Mouse (Mus musculus): Measurements from ENCODE around the gene Olfr1497.
"Not testable (repeated sequence)": the region's sequence is repeated elsewhere in the genome, so short reads cannot be mapped to it uniquely, and the experiment has no call there.

Gene Olfr1497

DNA sequence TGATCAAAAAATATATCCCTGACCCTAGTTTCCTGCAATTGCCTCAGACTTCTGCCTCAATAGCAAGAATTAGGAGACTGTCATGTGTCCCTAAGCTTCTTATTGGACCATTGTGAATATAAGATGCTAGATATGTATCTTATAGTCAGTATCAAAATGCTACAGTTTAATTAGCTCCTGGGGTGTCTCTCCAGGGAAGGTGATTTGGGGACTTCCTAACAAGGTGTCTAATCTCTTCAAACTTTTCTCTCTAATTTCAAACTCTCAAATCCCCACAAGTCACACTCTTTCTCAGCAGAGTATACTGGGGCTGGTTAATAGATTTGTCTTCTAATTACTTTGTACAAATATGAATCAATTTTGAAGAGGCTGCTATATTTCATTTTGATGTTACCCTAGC is at the start of gene Olfr1497:
Olfr1497 (minus strand) TSS at position 101 of the 400 bp plus-strand sequence.
- no peak for DNase-seq (ENCODE audit: low spot score)

DNA sequence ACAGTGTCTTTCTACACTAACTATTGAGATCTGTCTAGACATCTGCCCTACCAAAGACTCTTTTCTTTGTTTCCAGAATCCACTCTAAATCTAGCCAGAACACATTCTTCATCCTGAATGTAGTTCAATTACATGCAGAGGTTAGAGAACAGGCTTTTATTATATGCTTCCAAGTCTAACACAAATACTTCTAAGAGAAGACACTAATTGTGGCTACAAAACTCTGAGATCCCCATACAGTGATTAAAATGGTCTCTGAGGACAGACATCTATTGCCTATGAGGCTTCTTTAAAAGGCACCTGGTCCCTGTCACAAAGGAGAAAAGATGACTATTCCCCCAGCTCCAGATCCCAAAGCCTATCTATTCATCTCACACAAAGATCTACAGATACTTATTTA is 32.4 kb upstream of the Olfr1497 start, which contains the start of gene Olfr1500:
Olfr1500 (minus strand) TSS at position 101 of the 400 bp plus-strand sequence.
- no peak for DNase-seq (ENCODE audit: low spot score)

DNA sequence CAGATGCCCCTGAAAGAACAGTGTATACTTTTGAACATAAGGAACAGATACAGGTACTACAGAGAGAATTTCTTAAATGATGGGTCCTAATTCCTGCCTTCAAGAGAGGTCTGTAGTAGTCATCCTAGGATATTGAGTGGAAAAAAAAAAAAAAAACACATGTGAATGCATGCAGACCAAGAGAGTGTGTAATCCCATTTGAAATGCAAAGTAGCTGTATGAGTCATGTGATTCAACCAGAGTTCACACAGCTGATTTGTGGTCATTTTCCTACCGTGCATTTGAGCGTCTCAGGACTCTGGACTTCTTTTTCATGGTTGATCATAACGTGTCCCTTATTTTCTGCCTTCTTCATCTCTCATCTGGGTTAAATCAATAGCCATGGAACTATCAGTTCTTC is 30.4 kb upstream of the Olfr1497 start:
- no peak for DNase-seq (ENCODE audit: low spot score)

GRCm38 (mm10) chr19:13820847-13821246 is 22.8 kb upstream of the Olfr1497 start:
- no peak for DNase-seq (ENCODE audit: low spot score)

DNA sequence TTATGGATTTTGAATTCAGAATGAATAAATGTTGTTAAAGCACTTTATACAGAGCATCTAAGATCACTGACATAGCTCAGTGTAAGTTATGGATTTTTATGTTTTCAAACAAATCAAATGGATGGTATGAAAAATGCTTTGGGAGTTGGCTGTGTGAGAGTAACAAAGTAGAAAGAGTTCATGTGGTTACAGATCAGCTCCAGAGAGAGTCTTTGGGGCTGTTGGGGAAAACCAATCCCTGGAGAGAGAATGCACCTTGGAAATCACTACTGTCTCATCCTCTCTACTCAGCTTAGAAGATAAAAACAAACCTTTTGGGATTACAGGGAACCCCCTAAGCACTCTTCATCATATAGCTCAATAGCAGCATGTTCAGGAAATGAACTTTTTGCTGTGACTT is 21.3 kb upstream of the Olfr1497 start, which contains the start of gene Olfr1499:
Olfr1499 (minus strand) TSS at position 101 of the 400 bp plus-strand sequence.
- DNase-seq (ENCODE audit: low spot score), result no peak

DNA sequence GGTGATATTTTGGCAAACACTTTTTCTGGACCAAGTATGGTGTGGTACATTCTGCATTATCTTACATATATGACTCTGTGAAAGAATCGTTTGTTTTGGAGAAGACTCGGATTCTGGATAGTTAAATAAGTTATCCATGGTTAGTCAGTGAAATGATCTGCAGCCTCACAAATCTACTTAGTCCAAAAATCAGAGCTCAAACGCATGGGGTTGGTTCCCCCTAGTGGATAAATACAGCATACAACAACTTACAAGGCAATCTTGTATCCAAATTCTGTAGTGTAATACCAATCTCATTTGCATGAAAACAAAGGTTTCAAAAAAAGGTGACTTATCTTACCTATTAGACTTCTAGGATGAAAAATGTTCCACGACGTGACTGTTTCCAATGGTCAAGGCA is 20.8 kb upstream of the Olfr1497 start:
- DNase-seq (ENCODE audit: low spot score), result no peak

DNA sequence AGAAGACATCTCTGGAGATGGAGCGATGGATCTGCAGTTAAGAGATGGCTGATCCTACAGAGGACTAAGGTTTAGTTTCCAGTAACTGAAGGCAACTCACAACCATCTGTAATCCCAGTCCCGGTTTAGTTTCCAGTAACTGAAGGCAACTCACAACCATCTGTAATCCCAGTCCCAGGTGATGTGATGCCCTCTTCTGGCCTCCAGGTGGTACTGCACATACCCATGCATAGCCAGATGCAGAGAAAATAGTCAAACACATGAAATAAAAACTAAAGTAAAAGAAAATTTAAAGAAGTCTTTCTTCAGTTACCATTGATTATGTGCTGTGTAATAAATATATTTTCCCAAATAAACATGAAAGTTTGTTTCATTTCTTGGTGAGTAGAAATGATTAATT is 14.8 kb upstream of the Olfr1497 start:
- no peak for DNase-seq (ENCODE audit: low spot score)

- not testable (repeated sequence) for DNase-seq (ENCODE audit: low spot score)
Observed at GRCm38 (mm10) chr19:13805486-13805885, 7.5 kb upstream of the Olfr1497 start.

GRCm38 (mm10) chr19:13777578-13777977 is 20.4 kb downstream of the Olfr1497 start, which contains the start of gene Olfr1496:
Gene Olfr1496 (plus strand): TSS chr19:13777878.
- DNase-seq (ENCODE audit: low spot score), result no peak

GRCm38 (mm10) chr19:13768565-13769276 is 29.3 kb downstream of the Olfr1497 start:
- DNase-seq (ENCODE audit: low spot score), result no peak

DNA sequence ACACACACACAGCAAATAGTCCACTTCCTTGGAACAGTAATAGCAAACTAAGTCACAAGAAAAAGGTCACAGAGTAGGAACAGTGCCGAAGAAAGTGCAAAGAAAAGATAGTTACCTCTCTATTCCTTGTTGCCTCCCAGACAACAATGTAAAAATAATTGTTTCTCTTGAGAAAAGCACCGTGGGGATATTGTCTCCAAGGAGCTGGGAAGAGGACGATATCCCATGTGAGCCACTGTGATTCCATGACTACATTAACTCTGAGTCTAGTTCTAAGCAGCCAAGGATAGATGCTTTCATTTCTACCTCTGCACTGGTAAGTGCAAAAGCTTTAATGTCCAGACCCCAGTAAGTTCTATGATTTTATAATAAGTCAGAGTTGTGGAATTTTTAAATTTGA is 33.7 kb downstream of the Olfr1497 start, which contains the start of gene Olfr1495:
Olfr1495 (plus strand) TSS at position 301 of the 400 bp plus-strand sequence.
- DNase-seq (ENCODE audit: low spot score), result no peak

DNA sequence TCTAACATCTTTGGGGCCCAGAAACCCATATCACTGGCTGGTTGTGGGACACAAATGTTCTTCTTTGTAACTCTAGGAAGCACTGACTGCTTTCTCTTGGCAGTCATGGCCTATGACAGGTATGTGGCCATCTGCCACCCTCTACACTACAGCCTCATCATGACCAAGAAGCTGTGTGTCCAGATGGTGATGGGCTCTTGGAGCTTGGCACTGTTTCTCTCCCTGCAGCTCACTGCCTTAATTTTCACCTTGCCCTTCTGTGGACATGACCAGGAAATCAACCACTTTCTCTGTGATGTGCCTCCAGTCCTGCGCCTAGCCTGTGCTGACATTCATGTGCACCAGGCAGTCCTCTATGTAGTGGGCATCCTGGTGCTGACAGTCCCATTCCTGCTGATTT is 48.6 kb downstream of the Olfr1497 start:
- DNase-seq (ENCODE audit: low spot score), result no peak

Data from urinary bladder, postnatal 10 days (tissue).